Mouse (Mus musculus) embryonic facial prominence, embryonic 14.5 days (tissue): ENCODE results near the gene Cdc42ep3. TPM values are rescaled to one million over a fixed set of nuclear protein-coding genes. Genes with fewer than 3 reads are reported as not detected.

ENCODE experiments used
- ATAC-seq: fragments of 200-750 bp; cut with Nextera tagmentation; 2 replicates; pipeline ENCODE4 v1.8.0; 2017; ENCODE audit warnings: low read depth, moderate number of reproducible peaks, moderate TSS enrichment
- DNase-seq: peaks from one replicate; pipeline ENCODE4 v3.0.0-alpha.2; 2015; ENCODE audit warnings: low spot score
- H3K27ac ChIP-seq: fragments of 300-500 bp; sonication (generic); replicated peaks from 2 replicates; pipeline ENCODE4 v1.5.1; 2014; ENCODE audit warnings: low read depth, mild to moderate bottlenecking, low read length, moderate library complexity
- H3K27me3 ChIP-seq: fragments of 300-500 bp; sonication (generic); replicated peaks from 2 replicates; pipeline ENCODE4 v1.6.1; 2014; ENCODE audit warnings: low read length; ENCODE audit not compliant: control insufficient read depth, insufficient read depth
- H3K36me3 ChIP-seq: fragments of 300-500 bp; sonication (generic); 2 replicates; pipeline ENCODE4 v1.6.1; 2014; ENCODE audit warnings: low read length, mixed read lengths; ENCODE audit not compliant: control insufficient read depth, insufficient read depth
- H3K4me1 ChIP-seq: fragments of 300-500 bp; sonication (generic); 2 replicates; pipeline ENCODE4 v1.6.1; 2014; ENCODE audit warnings: antibody characterized with exemption, low read length; ENCODE audit not compliant: control insufficient read depth, insufficient read depth
- H3K4me2 ChIP-seq: fragments of 300-500 bp; sonication (generic); 2 replicates; pipeline ENCODE4 v1.6.1; 2014; ENCODE audit warnings: low read depth, mild to moderate bottlenecking, low read length, moderate library complexity, mixed read lengths
- H3K4me3 ChIP-seq: fragments of 300-500 bp; sonication (generic); 2 replicates; pipeline ENCODE4 v1.5.1; 2014; ENCODE audit warnings: low read depth, mild to moderate bottlenecking, low read length
- H3K9ac ChIP-seq: fragments of 300-500 bp; sonication (generic); 2 replicates; pipeline ENCODE4 v1.6.1; 2014; ENCODE audit warnings: low read depth, mild to moderate bottlenecking, low read length, moderate library complexity, mixed read lengths
- H3K9me3 ChIP-seq: fragments of 300-500 bp; sonication (generic); 2 replicates; pipeline ENCODE4 v1.6.1; 2016; ENCODE audit warnings: low read length; ENCODE audit not compliant: control insufficient read depth
- WGBS: fragments of 180-500 bp; shearing (Covaris S2); extraction: QIAGEN DNeasy Blood & Tissue Kit; methylation state at CpG from one replicate; pipeline ENCODE4 v1.1.7; 2014; 5-methylcytosine and 5-hydroxymethylcytosine counted together
- polyA plus RNA-seq: library from polyadenylated mRNA; unstranded; fragments of >200 nt; fragmentation: Nextera tagmentation; extraction: Ambion mirVana; gene quantifications from 2 replicates; pipeline ENCODE4 v1.2.1, GENCODE M21; 2014

Cdc42ep3 gene
- polyA plus RNA-seq, 1 experiment from 2014 or later, result 68.8 TPM

- H3K27me3 ChIP-seq, result no peaks in the 10 kb centered on the region
- H3K4me2 ChIP-seq, result no peak overlapping the region
- no peaks in the 10 kb centered on the region for H3K4me1 ChIP-seq
- peak overlapping the region; percentile 58; the same call in 1 of the 2 replicates for H3K27ac ChIP-seq
- ATAC-seq (no peak; the same call in 1 of the 2 replicates), DNase-seq (no peak)
- H3K36me3 ChIP-seq, result no peaks in the 10 kb centered on the region
- no peak overlapping the region for H3K9ac ChIP-seq
- H3K4me3 ChIP-seq, result no peak overlapping the region
- WGBS, result 71% methylated on average over 7 of the region's 7 CpGs
- H3K9me3 ChIP-seq, result no peaks in the 10 kb centered on the region
Measured at GRCm38 (mm10) chr17:79305644-79306043, 49.2 kb downstream of the Cdc42ep3 start.

- Histone ChIP-seq H3K9me3 (no peaks in the 10 kb centered on the region), H3K36me3 (no peaks in the 10 kb centered on the region), H3K4me1 (no peaks in the 10 kb centered on the region), H3K27ac (no peak overlapping the region), H3K27me3 (no peaks in the 10 kb centered on the region), H3K4me2 (no peak overlapping the region), H3K9ac (no peak overlapping the region), H3K4me3 (no peak overlapping the region)
- no peak for ATAC-seq
- no peak for DNase-seq
- 86% methylated on average over 17 of the region's 17 CpGs for WGBS
Measured at GRCm38 (mm10) chr17:79303744-79304497, 51.0 kb downstream of the Cdc42ep3 start.

- 80% methylated on average over 3 of the region's 3 CpGs for WGBS
- H3K4me1 ChIP-seq, result no peaks in the 10 kb centered on the region
- H3K27ac ChIP-seq, result no peak overlapping the region
- ATAC-seq, result no peak
- H3K27me3 ChIP-seq, result no peaks in the 10 kb centered on the region
- no peak overlapping the region for H3K4me2 ChIP-seq
- no peak for DNase-seq
- no peak overlapping the region for H3K4me3 ChIP-seq
- H3K9ac ChIP-seq, result no peak overlapping the region
- H3K36me3 ChIP-seq, result no peaks in the 10 kb centered on the region
- no peaks in the 10 kb centered on the region for H3K9me3 ChIP-seq
Measured at GRCm38 (mm10) chr17:79303238-79303637, 51.7 kb downstream of the Cdc42ep3 start.

- Histone ChIP-seq H3K4me2 (no peak overlapping the region), H3K9ac (no peak overlapping the region), H3K9me3 (no peaks in the 10 kb centered on the region), H3K36me3 (no peaks in the 10 kb centered on the region), H3K4me3 (no peak overlapping the region), H3K27me3 (no peaks in the 10 kb centered on the region), H3K27ac (no peak overlapping the region), H3K4me1 (peaks cover 9% of the 10 kb centered on the region; the same call in 1 of the 2 replicates)
- no peak for DNase-seq
- ATAC-seq, result no peak
- 92% methylated on average over 1 of the region's 1 CpGs for WGBS
Measured at GRCm38 (mm10) chr17:79299925-79300324, 55.0 kb downstream of the Cdc42ep3 start.

GRCm38 (mm10) chr17:79298968-79299367 is 55.9 kb downstream of the Cdc42ep3 start:
- H3K36me3 ChIP-seq, result no peaks in the 10 kb centered on the region
- H3K4me2 ChIP-seq, result no peak overlapping the region
- no peaks in the 10 kb centered on the region for H3K9me3 ChIP-seq
- H3K4me3 ChIP-seq, result no peak overlapping the region
- no peak overlapping the region for H3K27ac ChIP-seq
- H3K27me3 ChIP-seq, result no peaks in the 10 kb centered on the region
- DNase-seq (no peak), ATAC-seq (no peak)
- H3K9ac ChIP-seq, result no peak overlapping the region
- peaks cover 9% of the 10 kb centered on the region; the same call in 1 of the 2 replicates for H3K4me1 ChIP-seq

GRCm38 (mm10) chr17:79295926-79296325 is 59.0 kb downstream of the Cdc42ep3 start:
- Histone ChIP-seq H3K4me1 (peaks cover 9% of the 10 kb centered on the region; the same call in 1 of the 2 replicates), H3K27ac (peak overlapping the region; percentile 13; the same call in 1 of the 2 replicates), H3K9me3 (no peaks in the 10 kb centered on the region), H3K4me2 (no peak overlapping the region), H3K9ac (no peak overlapping the region), H3K4me3 (no peak overlapping the region), H3K27me3 (no peaks in the 10 kb centered on the region), H3K36me3 (no peaks in the 10 kb centered on the region)
- 0 out of 2 replicates have a peak, but pooled peaks have one; percentile 22 for ATAC-seq
- WGBS, result 34% methylated on average over 4 of the region's 4 CpGs
- no peak for DNase-seq

- Histone ChIP-seq H3K4me2 (no peak overlapping the region), H3K4me1 (peaks cover 15% of the 10 kb centered on the region), H3K9me3 (no peaks in the 10 kb centered on the region; the same call in 1 of the 2 replicates), H3K27ac (no peak overlapping the region), H3K4me3 (no peak overlapping the region), H3K36me3 (no peaks in the 10 kb centered on the region), H3K27me3 (no peaks in the 10 kb centered on the region), H3K9ac (no peak overlapping the region)
- WGBS, result 74% methylated on average over 5 of the region's 5 CpGs
- DNase-seq, result no peak
- no peak for ATAC-seq
Measured at GRCm38 (mm10) chr17:79291672-79292071, 63.2 kb downstream of the Cdc42ep3 start.

GRCm38 (mm10) chr17:79290697-79291096 is 64.2 kb downstream of the Cdc42ep3 start:
- Histone ChIP-seq H3K4me1 (peaks cover 9% of the 10 kb centered on the region), H3K36me3 (no peaks in the 10 kb centered on the region), H3K9me3 (no peaks in the 10 kb centered on the region; the same call in 1 of the 2 replicates), H3K4me3 (no peak overlapping the region), H3K9ac (no peak overlapping the region), H3K27ac (no peak overlapping the region), H3K27me3 (no peaks in the 10 kb centered on the region), H3K4me2 (no peak overlapping the region)
- WGBS, result 65% methylated on average over 2 of the region's 2 CpGs
- no peak for DNase-seq
- no peak for ATAC-seq

- H3K4me2 ChIP-seq, result peak overlapping the region; percentile 27
- peaks cover 6% of the 10 kb centered on the region for H3K4me1 ChIP-seq
- H3K36me3 ChIP-seq, result no peaks in the 10 kb centered on the region
- H3K27ac ChIP-seq, result peak overlapping the region; percentile 76; the same call in 1 of the 2 replicates
- H3K4me3 ChIP-seq, result no peak overlapping the region
- 51% methylated on average over 13 of the region's 13 CpGs for WGBS
- no peak overlapping the region for H3K9ac ChIP-seq
- H3K27me3 ChIP-seq, result no peaks in the 10 kb centered on the region
- no peaks in the 10 kb centered on the region; the same call in 1 of the 2 replicates for H3K9me3 ChIP-seq
- ATAC-seq (no peak; the same call in 1 of the 2 replicates), DNase-seq (peak; percentile 83)
Measured at GRCm38 (mm10) chr17:79287302-79287701, 67.6 kb downstream of the Cdc42ep3 start.
